Mouse (Mus musculus) testis, adult 2 months (tissue): ENCODE measurements around the gene Ubxn6.

Experiments
- CTCF ChIP-seq: fragments of 200-500 bp; IDR thresholded peaks from 2 replicates; pipeline ENCODE4 v1.5.1; 2012; ENCODE audit warnings: low read depth, mild to moderate bottlenecking, inconsistent platforms, low read length, moderate library complexity; ENCODE audit not compliant: control insufficient read depth, insufficient read depth, insufficient replicate concordance
- POLR2A ChIP-seq: fragments of 200-500 bp; IDR thresholded peaks from 2 replicates; pipeline ENCODE4 v1.6.1; 2012; ENCODE audit warnings: low read depth, mild to moderate bottlenecking, inconsistent platforms, low read length, moderate library complexity; ENCODE audit not compliant: control insufficient read depth

DNA sequence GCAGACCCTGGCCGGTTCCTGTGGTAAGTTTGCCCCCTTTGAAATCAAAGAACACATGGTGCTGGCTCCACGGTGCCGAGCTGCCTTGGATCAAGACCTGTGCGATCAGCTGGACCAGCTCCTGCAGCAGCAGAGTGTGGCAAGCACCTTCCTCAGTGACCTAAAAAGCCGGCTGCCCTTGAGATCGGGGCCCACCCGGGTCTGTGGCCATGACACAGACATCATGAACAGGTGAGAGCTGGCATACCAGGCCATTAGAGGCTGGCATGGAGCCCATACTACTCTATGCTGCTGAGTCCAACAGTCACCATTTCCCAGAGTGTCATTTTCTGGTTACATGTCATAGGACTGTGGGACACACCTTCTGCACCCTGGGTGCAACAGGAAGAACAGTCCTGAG is 12.7 kb downstream of the Ubxn6 start:
- TF ChIP-seq CTCF (no peak), POLR2A (no peak)
